Mouse (Mus musculus) left cerebral cortex, postnatal 25 days (tissue): Measurements from ENCODE around the gene Nub1. TPM values are rescaled to one million over a fixed set of nuclear protein-coding genes. Genes with fewer than 3 reads are reported as not detected.
A peak's percentile ranks its signal among the peaks of the same experiment; 100 is the strongest.

ENCODE experiments used
- DNase-seq, 2 experiments: peaks; one replicate each; pipeline ENCODE4 v3.0.0; 2022; ENCODE audit warnings: low spot score in 2 of 2, mixed read lengths in 1 of 2
- intact Hi-C: fragments of 180-260 bp; cut with DNase I; formaldehyde crosslinking; loops from one replicate; pipeline ENCODE4 v1.15.1; 2025
- total RNA-seq, 2 experiments: library from RNA; stranded (reverse); gene quantifications; 2 replicates each; pipeline ENCODE4 v1.2.3; 2021

The Nub1 gene
- total RNA-seq = 10 to 100 TPM; 70.2 to 76.1 TPM

GRCm38 (mm10) chr5:24685366-24686093 lies at the start of gene Nub1:
TSS of gene Nub1 (plus strand) at chr5:24685532.
- peak; percentile 94 to 98 for DNase-seq
- intact Hi-C loops = loop anchor here (1.0 to 2.0 kb wide), 2 partner anchors 65 to 157 kb away; partner anchors contain the start of gene Rheb

DNA sequence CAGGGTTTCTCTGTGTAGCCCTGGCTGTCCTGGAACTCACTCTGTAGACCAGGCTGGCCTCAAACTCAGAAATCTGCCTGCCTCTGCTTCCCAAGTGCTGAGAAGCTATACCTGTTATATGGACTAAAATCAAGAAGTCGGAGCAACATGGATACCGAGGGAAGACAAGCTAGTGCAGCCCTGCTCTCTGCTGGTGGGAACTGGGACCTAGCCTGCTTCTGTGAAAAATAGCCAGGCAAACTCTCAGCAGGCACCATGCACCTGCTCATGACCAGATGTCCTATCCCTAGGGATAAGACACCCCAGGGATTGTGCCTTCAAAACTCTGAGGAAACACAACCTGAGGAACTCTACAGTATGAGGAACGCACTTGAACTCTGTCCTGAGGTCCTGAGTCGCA lies 48.3 kb upstream of the Nub1 start:
- no peak for DNase-seq
- intact Hi-C loops = no loop called here

GRCm38 (mm10) chr5:24638131-24638530 lies 47.2 kb upstream of the Nub1 start:
- intact Hi-C loops = no loop called here
- no peak for DNase-seq

- DNase-seq = peak in 1 of 2 experiments; percentile 35
- intact Hi-C loops = no loop called here
Observed at GRCm38 (mm10) chr5:24639081-24639480, 46.3 kb upstream of the Nub1 start.

GRCm38 (mm10) chr5:24645454-24645853 lies 39.9 kb upstream of the Nub1 start:
- intact Hi-C loops = no loop called here
- peak in 1 of 2 experiments; percentile 77 for DNase-seq

- intact Hi-C loops = no loop called here
Observed at GRCm38 (mm10) chr5:24649231-24649630, 36.1 kb upstream of the Nub1 start.

DNA sequence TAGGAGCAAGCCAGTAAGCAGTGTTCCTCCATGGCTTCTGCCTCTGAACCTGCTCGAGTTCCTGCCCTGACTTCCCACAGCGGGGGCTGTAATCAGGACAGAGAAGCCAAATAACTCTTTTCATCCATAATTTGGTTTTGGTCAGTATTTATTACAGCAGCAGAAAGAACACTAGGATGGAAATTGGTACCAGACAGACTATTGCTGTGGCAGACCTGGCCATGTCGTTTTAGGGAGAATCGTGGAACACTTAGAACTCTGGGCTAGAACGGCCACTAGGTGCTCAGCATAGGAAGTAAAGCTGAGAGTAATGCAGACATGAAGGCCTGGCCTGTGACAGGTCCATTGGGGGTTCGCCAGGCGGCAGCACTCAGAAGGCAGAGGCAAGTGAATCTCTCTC lies 35.6 kb upstream of the Nub1 start:
- intact Hi-C loops = loop anchor here (5.0 kb wide), 2 partner anchors 117 to 137 kb away; no protein-coding TSS in a partner anchor
- no peak for DNase-seq

More at GRCm38 (mm10) chr5:24649231-24649630, 36.1 kb upstream of the Nub1 start:
- DNase-seq = no peak

- intact Hi-C loops = loop anchor here (5.0 kb wide), 2 partner anchors 119 to 139 kb away; no protein-coding TSS in a partner anchor
- DNase-seq = no peak
Observed at GRCm38 (mm10) chr5:24651356-24651755, 34.0 kb upstream of the Nub1 start.

- intact Hi-C loops = loop anchor here (2.0 to 5.0 kb wide), 3 partner anchors 49 to 140 kb away; no protein-coding TSS in a partner anchor
- DNase-seq = peak; percentile 89 to 91
Observed at GRCm38 (mm10) chr5:24651768-24652752, 33.3 kb upstream of the Nub1 start.

DNA sequence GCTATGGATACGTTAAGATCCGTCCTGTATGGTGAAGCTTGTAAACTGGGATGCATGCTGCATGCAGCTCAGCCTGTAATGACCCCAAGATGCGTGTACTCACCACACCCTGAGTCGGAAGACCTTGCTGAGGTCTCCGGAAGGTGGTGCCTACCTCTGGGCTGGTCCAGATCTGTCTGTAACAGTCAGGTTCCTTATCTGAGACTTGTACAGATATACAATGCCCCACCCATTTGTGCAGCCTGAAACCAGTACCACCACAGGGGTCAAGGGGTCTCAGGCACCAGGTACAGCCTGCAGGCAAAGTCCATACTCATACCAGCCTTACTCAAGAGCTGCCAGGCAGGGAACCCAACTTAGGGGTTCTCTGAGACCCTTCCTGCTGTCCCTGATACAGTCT lies 32.6 kb upstream of the Nub1 start:
- intact Hi-C loops = loop anchor here (2.0 to 5.0 kb wide), 3 partner anchors 50 to 140 kb away; no protein-coding TSS in a partner anchor
- no peak for DNase-seq

DNA sequence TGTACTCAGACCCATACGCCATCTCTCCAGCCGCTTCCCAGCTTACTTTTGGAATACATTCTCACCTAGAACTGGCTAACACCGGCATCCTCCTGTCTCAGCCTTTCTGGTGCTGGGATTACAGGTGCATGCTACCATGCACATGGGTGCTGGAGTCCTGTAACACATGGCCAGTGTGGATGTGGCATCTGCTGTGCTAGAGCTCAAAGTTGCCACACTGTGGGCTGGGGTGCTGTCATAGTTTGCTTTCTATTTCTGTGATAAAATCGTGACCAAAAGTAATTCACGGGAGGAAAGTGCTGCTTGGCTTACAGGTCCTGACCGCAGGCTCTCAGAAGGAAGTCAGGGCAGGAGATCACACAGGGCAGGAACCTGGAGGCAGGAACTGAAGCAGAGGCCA lies 30.8 kb upstream of the Nub1 start:
- intact Hi-C loops = loop anchor here (5.0 kb wide), 2 partner anchors 122 to 142 kb away; no protein-coding TSS in a partner anchor

DNA sequence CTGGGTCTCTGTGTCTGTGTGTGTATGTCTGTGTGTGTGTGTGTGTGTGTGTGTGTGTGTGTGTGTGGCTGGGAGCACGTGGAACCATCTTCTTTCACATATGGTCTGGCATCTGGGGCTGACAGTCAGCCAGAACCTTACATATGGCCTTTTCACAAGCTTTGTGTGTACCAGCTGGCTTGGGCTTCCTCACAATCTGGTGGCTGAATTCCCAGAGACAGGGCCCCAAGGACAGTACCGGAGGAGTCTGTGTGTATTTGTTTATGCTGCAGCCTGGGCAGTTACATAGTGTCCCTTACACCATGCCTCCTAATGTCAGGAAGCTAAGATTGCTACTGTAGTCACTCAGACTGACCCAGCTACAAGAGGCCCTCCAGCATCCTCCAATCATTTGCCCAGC lies 28.2 kb upstream of the Nub1 start:
- peak; percentile 28 to 44 for DNase-seq
- intact Hi-C loops = no loop called here

More for the DNA sequence above, 30.8 kb upstream of the Nub1 start:
- DNase-seq = no peak

GRCm38 (mm10) chr5:24659708-24660423 lies 25.5 kb upstream of the Nub1 start:
- intact Hi-C loops = no loop called here
- DNase-seq = no peak

GRCm38 (mm10) chr5:24661457-24661856 lies 23.9 kb upstream of the Nub1 start:
- intact Hi-C loops = no loop called here
- DNase-seq = no peak

GRCm38 (mm10) chr5:24674238-24674637 lies 11.1 kb upstream of the Nub1 start:
- DNase-seq = peak; percentile 80 to 87
- intact Hi-C loops = loop anchor here (2.0 to 5.0 kb wide), 2 partner anchors 107 to 338 kb away; no protein-coding TSS in a partner anchor

- intact Hi-C loops = no loop called here
- no peak for DNase-seq
Observed at GRCm38 (mm10) chr5:24681436-24681835, 3.9 kb upstream of the Nub1 start.

GRCm38 (mm10) chr5:24684578-24685365 lies 560 bp upstream of the Nub1 start:
- peak; percentile 59 to 88 for DNase-seq
- intact Hi-C loops = loop anchor here (1.0 to 2.0 kb wide), 2 partner anchors 66 to 158 kb away; partner anchors contain the start of gene Rheb

DNA sequence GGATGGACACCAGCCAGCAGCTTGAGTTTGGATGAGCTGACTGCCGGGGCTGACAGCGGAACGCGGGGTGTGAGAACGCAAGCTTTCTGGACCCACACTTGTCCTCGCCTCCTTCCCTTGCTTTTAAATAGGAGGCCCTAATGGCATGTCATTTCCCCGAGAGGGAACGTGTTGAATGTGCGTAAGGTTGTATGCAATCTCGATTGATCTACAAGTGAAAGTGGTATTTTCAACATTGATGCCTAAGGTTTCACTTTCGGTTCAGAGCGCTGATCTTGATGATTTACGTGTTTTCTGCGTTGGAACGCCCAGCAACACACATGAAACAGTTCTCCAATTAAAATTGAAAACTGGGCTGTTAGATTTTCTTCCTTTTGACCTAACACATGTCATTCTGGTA lies 844 bp downstream of the Nub1 start:
- intact Hi-C loops = no loop called here
- DNase-seq = no peak
